Mouse (Mus musculus) MEL (cell line): ENCODE measurements around the gene Plpp4.

Source experiments
- EP300 ChIP-seq, 2 experiments: IDR thresholded peaks; 2 replicates each; pipeline ENCODE4 v1.6.1; 2011; ENCODE audit warnings: improper control_type of control experiment in 2 of 2, low read length in 2 of 2, low read depth in 1 of 2, mild to moderate bottlenecking in 1 of 2
- GABPA ChIP-seq: IDR thresholded peaks from 2 replicates; pipeline ENCODE4 v1.6.1; 2012; ENCODE audit warnings: low read depth, mild to moderate bottlenecking, inconsistent platforms, low read length, improper control_type of control experiment, moderate library complexity
- POLR2AphosphoS2 ChIP-seq: IDR thresholded peaks from 2 replicates; pipeline ENCODE4 v1.6.1; 2011; ENCODE audit warnings: low read length, improper control_type of control experiment
- SIN3A ChIP-seq: IDR thresholded peaks from 2 replicates; pipeline ENCODE4 v1.6.1; 2012; ENCODE audit warnings: low read length, improper control_type of control experiment, inconsistent platforms
- USF2 ChIP-seq, 2 experiments: IDR thresholded peaks; 2 replicates each; pipeline ENCODE4 v1.6.1; 2011 to 2012; ENCODE audit warnings: improper control_type of control experiment in 2 of 2, low read length in 2 of 2, borderline replicate concordance in 1 of 2, inconsistent platforms in 1 of 2, low read depth in 1 of 2, mild to moderate bottlenecking in 1 of 2; ENCODE audit not compliant: insufficient read depth in 1 of 2
- ZKSCAN1 ChIP-seq: IDR thresholded peaks from 2 replicates; pipeline ENCODE4 v1.6.1; 2012; ENCODE audit warnings: low read depth, mild to moderate bottlenecking, inconsistent platforms, low read length, improper control_type of control experiment, moderate library complexity

DNA sequence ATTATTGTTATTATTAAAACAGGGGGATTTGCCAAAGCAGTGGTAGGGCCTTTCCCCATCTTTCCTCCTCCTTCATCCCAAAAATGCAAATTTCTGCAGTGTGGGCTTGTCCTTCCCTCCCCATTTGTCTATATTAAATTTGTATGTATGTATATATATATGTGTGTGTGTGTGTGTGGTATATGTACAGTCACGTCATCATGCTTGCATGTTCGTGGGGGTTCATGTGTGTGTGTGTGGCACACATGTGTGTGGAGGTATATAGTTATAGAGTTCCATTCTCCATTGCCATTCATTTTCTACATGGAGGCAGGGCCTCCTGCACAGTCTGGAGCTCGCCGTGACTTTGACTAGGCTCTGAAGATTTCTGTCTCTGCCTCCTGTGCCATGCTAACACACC, 22.0 kb downstream of the Plpp4 start:
- TF ChIP-seq SIN3A (no peak), POLR2AphosphoS2 (no peak), USF2 (IDR thresholded peaks at IDR 0.05; ENCODE audit: borderline replicate concordance in 1 of 2, insufficient read depth in 1 of 2, low read depth in 1 of 2, low read length in 2 of 2) (no peak), GABPA (no peak), EP300 (IDR thresholded peaks at IDR 0.05; ENCODE audit: low read depth in 1 of 2, low read length in 2 of 2) (no peak), ZKSCAN1 (no peak)
